Mouse (Mus musculus) ES-E14 (cell line): ENCODE data around the gene Chkb. TPM values are rescaled to one million over a fixed set of nuclear protein-coding genes. Genes with fewer than 3 reads are reported as not detected.
A peak's percentile ranks its signal among the peaks of the same experiment; 100 is the strongest.

ENCODE experiments used
- DNase-seq: peaks from one replicate; pipeline ENCODE4 v3.0.0-alpha.2; 2013; ENCODE audit warnings: low read depth, low spot score
- H3K27ac ChIP-seq: 2 replicates; pipeline ENCODE4 v1.5.1; 2012; ENCODE audit warnings: low read depth, mild to moderate bottlenecking, low read length, moderate library complexity, mixed read lengths; ENCODE audit not compliant: poor library complexity, insufficient read depth, severe bottlenecking
- H3K36me3 ChIP-seq: 2 replicates; pipeline ENCODE4 v1.6.1; 2012; ENCODE audit warnings: mild to moderate bottlenecking, low read length, moderate library complexity, mixed read lengths; ENCODE audit not compliant: control insufficient read depth, poor library complexity, insufficient read depth, severe bottlenecking
- H3K4me1 ChIP-seq, 2 experiments: fragments of 150-350 bp in 1 of 2; sonication (generic) in 1 of 2; 2 replicates each; pipeline ENCODE4 v1.6.1; 2012; ENCODE audit warnings: low read length in 2 of 2, mild to moderate bottlenecking in 1 of 2, mixed read lengths in 1 of 2; ENCODE audit not compliant: control insufficient read depth in 2 of 2, insufficient read depth in 2 of 2, poor library complexity in 1 of 2
- H3K4me3 ChIP-seq, 2 experiments: fragments of 150-350 bp in 1 of 2; sonication (generic) in 1 of 2; 2 replicates each; pipeline ENCODE4 v1.5.1; 2012; ENCODE audit warnings: low read length in 2 of 2, low read depth in 1 of 2, mild to moderate bottlenecking in 1 of 2, mixed read lengths in 1 of 2; ENCODE audit not compliant: insufficient read depth in 1 of 2, poor library complexity in 1 of 2, severe bottlenecking in 1 of 2
- H3K9ac ChIP-seq: 2 replicates; pipeline ENCODE4 v1.6.1; 2012; ENCODE audit warnings: low read depth, mild to moderate bottlenecking, low read length, mixed read lengths; ENCODE audit not compliant: poor library complexity, insufficient read depth, severe bottlenecking
- H3K9me3 ChIP-seq: fragments of 150-350 bp; sonication (generic); 2 replicates; pipeline ENCODE4 v1.6.1; 2012; ENCODE audit warnings: low read depth, mild to moderate bottlenecking, low read length; ENCODE audit not compliant: control insufficient read depth, insufficient read depth
- CHD2 ChIP-seq: IDR thresholded peaks from 2 replicates; pipeline ENCODE4 v1.6.1; 2014; ENCODE audit warnings: mild to moderate bottlenecking, low read depth, low read length, inconsistent platforms
- HCFC1 ChIP-seq: IDR thresholded peaks from 2 replicates; pipeline ENCODE4 v1.6.1; 2012; ENCODE audit warnings: low read length, inconsistent platforms, borderline replicate concordance; ENCODE audit not compliant: insufficient read depth
- MAFK ChIP-seq: IDR thresholded peaks from 2 replicates; pipeline ENCODE4 v1.6.1; 2014; ENCODE audit warnings: mild to moderate bottlenecking, low read depth, low read length, inconsistent platforms; ENCODE audit not compliant: insufficient read depth
- ZC3H11A ChIP-seq: IDR thresholded peaks from 2 replicates; pipeline ENCODE4 v1.6.1; 2012; ENCODE audit warnings: low read depth, mild to moderate bottlenecking, inconsistent platforms, low read length, borderline replicate concordance
- ZNF384 ChIP-seq: IDR thresholded peaks from 2 replicates; pipeline ENCODE4 v1.6.1; 2012; ENCODE audit warnings: low read depth, low read length, inconsistent platforms
- in situ Hi-C, 2 experiments: fragments of 600-800 bp; cut with MboI; formaldehyde crosslinking; loops; one replicate each; pipeline ENCODE4 v1.15.1; 2025; ENCODE audit warnings: low sequenced_read_pairs in 2 of 2, inconsistent platforms in 1 of 2; ENCODE audit not compliant: unreplicated experiment in 2 of 2
- total RNA-seq: library from RNA; depleted of rRNA; stranded (reverse); fragments of 300-350 nt; gene quantifications from 2 replicates; pipeline ENCODE4 v1.2.3, GENCODE M21; 2012; rRNA removed

The Chkb gene
- total RNA-seq, 1 experiment = 29.0 TPM

- H3K4me1 ChIP-seq = peaks cover 4 to 21% of the 10 kb centered on the region in 2 experiments; a peak in 3 of 4 replicates
- H3K4me3 ChIP-seq = peak overlapping the region in 1 of 2 experiments; percentile 9; a peak in 1 of 4 replicates
- TF ChIP-seq HCFC1 = no peak
- no peak for TF ChIP-seq ZNF384
- no peak for TF ChIP-seq ZC3H11A
- no peak for TF ChIP-seq CHD2
- no peak for TF ChIP-seq MAFK
- peaks cover 5% of the 10 kb centered on the region for H3K36me3 ChIP-seq
- in situ Hi-C loops = no loop called here
- H3K9ac ChIP-seq = no peak overlapping the region
- H3K27ac ChIP-seq = no peak overlapping the region
- no peak for DNase-seq
- H3K9me3 ChIP-seq = no peaks in the 10 kb centered on the region
Measured at GRCm38 (mm10) chr15:89377362-89377761, 52.3 kb downstream of the Chkb start.

- peaks cover 4 to 24% of the 10 kb centered on the region in 2 experiments; a peak in 3 of 4 replicates for H3K4me1 ChIP-seq
- no peak within 1 kb of the TSS for H3K9ac ChIP-seq
- H3K27ac ChIP-seq = no peak within 1 kb of the TSS
- H3K36me3 ChIP-seq = peaks cover 9% of the 10 kb centered on the region
- in situ Hi-C loops = no loop called here
- H3K4me3 ChIP-seq = peak within 1 kb of the TSS in 1 of 2 experiments; percentile 9; a peak in 1 of 4 replicates
- no peaks in the 10 kb centered on the region for H3K9me3 ChIP-seq
- no peak for DNase-seq
- TF ChIP-seq ZC3H11A (no peak), ZNF384 (no peak), MAFK (no peak), HCFC1 (no peak), CHD2 (no peak)
Measured at GRCm38 (mm10) chr15:89376957-89377356, 52.8 kb downstream of the Chkb start, which contains the start of gene Tymp. Tymp (minus strand) TSS chr15:89377039.

Other genes with a start within 250 kb of the Chkb start
- 116 and 178 TPM in 2 replicates for gene Plxnb2, start 249.1 kb downstream of the Chkb start, total RNA-seq
- gene Dennd6b, start 233.4 kb downstream of the Chkb start, total RNA-seq = 14.4 and 24.7 TPM in 2 replicates
- gene Ppp6r2, start 218.4 kb downstream of the Chkb start, total RNA-seq = 8.6 and 9.2 TPM in 2 replicates
- 134 and 169 TPM in 2 replicates for gene Sbf1, start 114.6 kb downstream of the Chkb start, total RNA-seq
- gene Adm2, start 107.2 kb downstream of the Chkb start, total RNA-seq = 4.6 and 7.8 TPM in 2 replicates
- 0.54 TPM in 1 of 2 replicates, not detected in the other for gene Miox, start 95.5 kb downstream of the Chkb start, total RNA-seq
- gene Lmf2, start 74.2 kb downstream of the Chkb start, total RNA-seq = 44.8 and 45.3 TPM in 2 replicates
- 205 and 274 TPM in 2 replicates for gene Ncaph2, start 74.2 kb downstream of the Chkb start, total RNA-seq
- gene Sco2, start 56.1 kb downstream of the Chkb start, total RNA-seq = 46.4 and 50.8 TPM in 2 replicates
- gene Tymp, start 52.9 kb downstream of the Chkb start, total RNA-seq = 0.94 and 1.1 TPM in 2 replicates
- 0.37 TPM in 1 of 2 replicates, not detected in the other for gene Odf3b, start 50.6 kb downstream of the Chkb start, total RNA-seq
- gene Klhdc7b, start 45.0 kb downstream of the Chkb start, total RNA-seq = 0.11 and 0.13 TPM in 2 replicates
- gene Syce3, start 19.4 kb downstream of the Chkb start, total RNA-seq = 4.5 and 12.4 TPM in 2 replicates
- gene Cpt1b, start 4.0 kb downstream of the Chkb start, total RNA-seq = 2.7 and 5.9 TPM in 2 replicates
- 1.5 and 2.0 TPM in 2 replicates for gene C730034F03Rik, start 319 bp downstream of the Chkb start, total RNA-seq
- 0.36 TPM in 1 of 2 replicates, not detected in the other for gene Gm44502, start 212 bp downstream of the Chkb start, total RNA-seq
- gene Mapk8ip2, start 24.0 kb upstream of the Chkb start, total RNA-seq = 4.6 and 7.8 TPM in 2 replicates
- 11.7 and 15.2 TPM in 2 replicates for gene Arsa, start 47.5 kb upstream of the Chkb start, total RNA-seq
- gene Shank3, start 69.7 kb upstream of the Chkb start, total RNA-seq = 6.4 and 6.7 TPM in 2 replicates
- gene Acr, start 138.4 kb upstream of the Chkb start, total RNA-seq = 0.21 TPM in 1 of 2 replicates, not detected in the other
- 4.1 and 8.3 TPM in 2 replicates for gene Rabl2, start 162.0 kb upstream of the Chkb start, total RNA-seq